In genomic region chr19:6139701-6140100, GRCm38 (mm10) we compare ENCODE assay signal across 9 mouse cellular contexts. TPM values are rescaled to one million over a fixed set of nuclear protein-coding genes. Genes with fewer than 3 reads are reported as not detected.
DNase-seq lines count a peak whose midpoint lies in the region; ATAC-seq and TF ChIP-seq lines count a peak whose summit lies in the region.
"Had no signal": no experiment of that assay in that cellular context is flagged by ENCODE, and none has a peak within 500 bp of the region (broad histone marks: within the 10 kb centered on the region; RNA-seq: fewer than 3 reads in every experiment).

No protein-coding gene starts in this region.

- H3K4me3 ChIP-seq in lung, embryonic 16.5 days (ENCODE audit: low read length), result peak overlapping the region; percentile 80
- H3K4me3 ChIP-seq in forebrain, embryonic 10.5 days, result peak overlapping the region; percentile 75
- H3K4me3 ChIP-seq in limb, embryonic 11.5 days (ENCODE audit: low read depth, low read length), result no peak overlapping the region
- H3K4me3 ChIP-seq in olfactory bulb, adult 2 months (ENCODE audit: insufficient read depth, low read depth, low read length), result peak overlapping the region; percentile 14; the same call in 1 of the 2 replicates

- no peaks in the 10 kb centered on the region for H3K27me3 ChIP-seq in lung, embryonic 16.5 days (ENCODE audit: control insufficient read depth, insufficient read depth, low read depth, low read length)
- H3K27me3 ChIP-seq in forebrain, embryonic 10.5 days (ENCODE audit: poor library complexity, severe bottlenecking), result no peaks in the 10 kb centered on the region
- H3K27me3 ChIP-seq in limb, embryonic 11.5 days (ENCODE audit: control insufficient read depth, insufficient read depth, low read length), result no peaks in the 10 kb centered on the region

- TF ChIP-seq CTCF in olfactory bulb, adult 2 months (IDR thresholded peaks at IDR 0.05; ENCODE audit: insufficient read depth, low read depth, low read length), result no peak

- no peak for DNase-seq in lung, postnatal 36 days
- no peak for DNase-seq in forebrain, embryonic 10.5 days (ENCODE audit: extremely low spot score, low spot score)
- no peak for DNase-seq in limb, embryonic 11.5 days (ENCODE audit: low spot score)
- no peak for DNase-seq in urinary bladder, adult 2 months (ENCODE audit: low spot score)
- DNase-seq in gastrocnemius, adult 18-20 months (ENCODE audit: low spot score), result no peak
- no peak for DNase-seq in yolk sac, embryonic 10.5 days (ENCODE audit: low spot score)
- DNase-seq: adrenal gland, adult 2 months had no signal

- H3K9me3 ChIP-seq in lung, embryonic 16.5 days (ENCODE audit: control insufficient read depth, low read length), result peaks cover 2% of the 10 kb centered on the region; the same call in 1 of the 2 replicates
- H3K9me3 ChIP-seq in forebrain, embryonic 10.5 days, result no peaks in the 10 kb centered on the region
- no peaks in the 10 kb centered on the region for H3K9me3 ChIP-seq in limb, embryonic 11.5 days (ENCODE audit: control insufficient read depth, low read length)

- peaks cover 12% of the 10 kb centered on the region for H3K4me1 ChIP-seq in lung, embryonic 16.5 days (replicated peaks; ENCODE audit: control insufficient read depth, insufficient read depth, low read length)
- peaks cover 40% of the 10 kb centered on the region for H3K4me1 ChIP-seq in forebrain, embryonic 10.5 days
- peaks cover 7% of the 10 kb centered on the region for H3K4me1 ChIP-seq in limb, embryonic 11.5 days (ENCODE audit: control insufficient read depth, insufficient read depth, low read length)
- H3K4me1 ChIP-seq in olfactory bulb, adult 2 months (ENCODE audit: control insufficient read depth, insufficient read depth, low read length), result peaks cover 11% of the 10 kb centered on the region

- 91% methylated on average over 6 of the region's 6 CpGs for WGBS in lung, embryonic 16.5 days
- 91% methylated on average over 6 of the region's 6 CpGs for WGBS in forebrain, embryonic 10.5 days
- WGBS in limb, embryonic 11.5 days, result 89% methylated on average over 6 of the region's 6 CpGs
- WGBS in olfactory bulb, adult 2 months, result 87% methylated on average over 6 of the region's 6 CpGs

- peak overlapping the region; percentile 91 for H3K4me2 ChIP-seq in lung, embryonic 16.5 days (ENCODE audit: low read depth, low read length)
- H3K4me2 ChIP-seq in limb, embryonic 11.5 days (ENCODE audit: low read depth, severe bottlenecking), result peak overlapping the region; percentile 73; the same call in 1 of the 2 replicates

- TF ChIP-seq POLR2A in olfactory bulb, adult 2 months (IDR thresholded peaks at IDR 0.05; ENCODE audit: insufficient read depth, low read depth, low read length), result no peak

- no peak for ATAC-seq in lung, embryonic 16.5 days (ENCODE audit: low read depth)
- no peak for ATAC-seq in limb, embryonic 11.5 days (ENCODE audit: insufficient number of reproducible peaks, low FRiP score, low TSS enrichment, low read depth)

- peak overlapping the region; percentile 91 for H3K9ac ChIP-seq in lung, embryonic 16.5 days (ENCODE audit: low read length)
- no peak overlapping the region; the same call in 1 of the 2 replicates for H3K9ac ChIP-seq in limb, embryonic 11.5 days (ENCODE audit: low read length)

- H3K36me3 ChIP-seq in lung, embryonic 16.5 days (ENCODE audit: control insufficient read depth, insufficient read depth, low read length), result peaks cover 9% of the 10 kb centered on the region; the same call in 1 of the 2 replicates
- H3K36me3 ChIP-seq in forebrain, embryonic 10.5 days (replicated peaks), result peaks cover 40% of the 10 kb centered on the region
- peaks cover 2% of the 10 kb centered on the region; the same call in 1 of the 2 replicates for H3K36me3 ChIP-seq in limb, embryonic 11.5 days (ENCODE audit: control insufficient read depth, insufficient read depth, low read length)

- H3K27ac ChIP-seq in lung, embryonic 16.5 days (ENCODE audit: low read length), result no peak overlapping the region
- peak overlapping the region; percentile 98; the same call in 1 of the 2 replicates for H3K27ac ChIP-seq in forebrain, embryonic 10.5 days
- no peak overlapping the region for H3K27ac ChIP-seq in limb, embryonic 11.5 days (replicated peaks; ENCODE audit: low read depth, low read length)
- H3K27ac ChIP-seq in olfactory bulb, adult 2 months (ENCODE audit: insufficient read depth, low read depth, low read length), result no peak overlapping the region

RNA-seq across cellular contexts. Expression of gene Batf2, which starts 1.1 kb away (rescaled TPM):
- 0.31 and 0.96 TPM in 2 replicates for polyA plus RNA-seq in lung, embryonic 16.5 days (2015; fragmentation: Nextera tagmentation; extraction: Ambion mirVana)
- polyA plus RNA-seq in forebrain, embryonic 10.5 days (2016; fragmentation: Nextera tagmentation; extraction: Ambion mirVana), result not detected in 2 replicates
- not detected in 2 replicates for polyA plus RNA-seq in limb, embryonic 11.5 days (2014; fragmentation: Nextera tagmentation; extraction: Ambion mirVana)
- polyA plus RNA-seq in olfactory bulb, adult 2 months (2012; ENCODE audit: insufficient read depth, insufficient read length, low replicate concordance, missing spikeins), result not detected in 2 replicates
- 5.1 and 9.2 TPM in 2 replicates for polyA plus RNA-seq in urinary bladder, adult 2 months (2012; rRNA removed)
- under 1 TPM; 0.37 to 0.43 TPM for total RNA-seq in gastrocnemius, adult 18-20 months (2021)

RNA-seq across cellular contexts. Expression of gene Arl2, which starts 1.6 kb away (rescaled TPM):
- polyA plus RNA-seq in lung, embryonic 16.5 days (2015; fragmentation: Nextera tagmentation; extraction: Ambion mirVana), result 95.2 and 95.7 TPM in 2 replicates
- 112 and 113 TPM in 2 replicates for polyA plus RNA-seq in forebrain, embryonic 10.5 days (2016; fragmentation: Nextera tagmentation; extraction: Ambion mirVana)
- polyA plus RNA-seq in limb, embryonic 11.5 days (2014; fragmentation: Nextera tagmentation; extraction: Ambion mirVana), result 66.8 and 68.0 TPM in 2 replicates
- polyA plus RNA-seq in olfactory bulb, adult 2 months (2012; ENCODE audit: insufficient read depth, insufficient read length, low replicate concordance, missing spikeins), result not detected in 2 replicates
- 76.9 and 87.5 TPM in 2 replicates for polyA plus RNA-seq in urinary bladder, adult 2 months (2012; rRNA removed)
- total RNA-seq in gastrocnemius, adult 18-20 months (2021), result 10 to 100 TPM; 73.7 to 73.9 TPM

RNA-seq across cellular contexts. Expression of gene Snx15, which starts 11.6 kb away (rescaled TPM):
- 33.4 and 35.1 TPM in 2 replicates for polyA plus RNA-seq in lung, embryonic 16.5 days (2015; fragmentation: Nextera tagmentation; extraction: Ambion mirVana)
- 24.1 and 25.6 TPM in 2 replicates for polyA plus RNA-seq in forebrain, embryonic 10.5 days (2016; fragmentation: Nextera tagmentation; extraction: Ambion mirVana)
- polyA plus RNA-seq in limb, embryonic 11.5 days (2014; fragmentation: Nextera tagmentation; extraction: Ambion mirVana), result 27.1 and 27.7 TPM in 2 replicates
- not detected in 2 replicates for polyA plus RNA-seq in olfactory bulb, adult 2 months (2012; ENCODE audit: insufficient read depth, insufficient read length, low replicate concordance, missing spikeins)
- polyA plus RNA-seq in urinary bladder, adult 2 months (2012; rRNA removed), result 27.7 and 32.6 TPM in 2 replicates
- total RNA-seq in gastrocnemius, adult 18-20 months (2021), result 10 to 100 TPM in 1 of 2 experiments, 1 to 10 TPM in 1; 9.7 to 10.9 TPM

RNA-seq across cellular contexts. Expression of gene Sac3d1, which starts 21.3 kb away (rescaled TPM):
- 32.5 and 36.4 TPM in 2 replicates for polyA plus RNA-seq in lung, embryonic 16.5 days (2015; fragmentation: Nextera tagmentation; extraction: Ambion mirVana)
- 64.2 and 64.6 TPM in 2 replicates for polyA plus RNA-seq in forebrain, embryonic 10.5 days (2016; fragmentation: Nextera tagmentation; extraction: Ambion mirVana)
- 65.4 and 65.8 TPM in 2 replicates for polyA plus RNA-seq in limb, embryonic 11.5 days (2014; fragmentation: Nextera tagmentation; extraction: Ambion mirVana)
- not detected in 2 replicates for polyA plus RNA-seq in olfactory bulb, adult 2 months (2012; ENCODE audit: insufficient read depth, insufficient read length, low replicate concordance, missing spikeins)
- polyA plus RNA-seq in urinary bladder, adult 2 months (2012; rRNA removed), result 14.0 and 16.8 TPM in 2 replicates
- total RNA-seq in gastrocnemius, adult 18-20 months (2021), result 1 to 10 TPM; 8.6 to 9.7 TPM

RNA-seq across cellular contexts. Expression of gene Naaladl1, which starts 34.1 kb away (rescaled TPM):
- 0.29 and 0.94 TPM in 2 replicates for polyA plus RNA-seq in lung, embryonic 16.5 days (2015; fragmentation: Nextera tagmentation; extraction: Ambion mirVana)
- 0.82 and 0.88 TPM in 2 replicates for polyA plus RNA-seq in forebrain, embryonic 10.5 days (2016; fragmentation: Nextera tagmentation; extraction: Ambion mirVana)
- polyA plus RNA-seq in limb, embryonic 11.5 days (2014; fragmentation: Nextera tagmentation; extraction: Ambion mirVana), result 0.47 and 0.87 TPM in 2 replicates
- not detected in 2 replicates for polyA plus RNA-seq in olfactory bulb, adult 2 months (2012; ENCODE audit: insufficient read depth, insufficient read length, low replicate concordance, missing spikeins)
- polyA plus RNA-seq in urinary bladder, adult 2 months (2012; rRNA removed), result 0.06 and 0.13 TPM in 2 replicates
- not detected for total RNA-seq in gastrocnemius, adult 18-20 months (2021)
- total RNA-seq: adrenal gland, adult 2 months had no signal

Comparison
In these comparisons a context has a peak if more than half of its experiments do, and no peak if none do; other contexts are left out.
1. RNA of gene Snx15, which starts 11.6 kb away (polyA plus RNA-seq): 33.4 to 35.1 TPM in lung, embryonic 16.5 days, 27.7 to 32.6 TPM in urinary bladder, adult 2 months, 27.1 to 27.7 TPM in limb, embryonic 11.5 days and 24.1 to 25.6 TPM in forebrain, embryonic 10.5 days; not detected in olfactory bulb, adult 2 months; every median in the first group is over 10 times any median in the second.